Mouse (Mus musculus): ENCODE measurements around the gene Gm21103. TPM values are rescaled to one million over a fixed set of nuclear protein-coding genes. Genes with fewer than 3 reads are reported as not detected.
"Not testable (repeated sequence)": the region's sequence is repeated elsewhere in the genome, so short reads cannot be mapped to it uniquely, and the experiment has no call there.

Gm21103 gene
- not detected for total RNA-seq (2021)
- long read RNA-seq, experiment 1, result 0 reads
- long read RNA-seq, experiment 2, result 0 reads

- DNase-seq (ENCODE audit: low spot score in 2 of 2); intact Hi-C loops (cut with DNase I): not testable (repeated sequence)
Observed at GRCm38 (mm10) chr14:6304743-6305142, at the start of gene Gm21103. Gene Gm21103, minus strand, starts transcription at chr14:6304843.

DNA sequence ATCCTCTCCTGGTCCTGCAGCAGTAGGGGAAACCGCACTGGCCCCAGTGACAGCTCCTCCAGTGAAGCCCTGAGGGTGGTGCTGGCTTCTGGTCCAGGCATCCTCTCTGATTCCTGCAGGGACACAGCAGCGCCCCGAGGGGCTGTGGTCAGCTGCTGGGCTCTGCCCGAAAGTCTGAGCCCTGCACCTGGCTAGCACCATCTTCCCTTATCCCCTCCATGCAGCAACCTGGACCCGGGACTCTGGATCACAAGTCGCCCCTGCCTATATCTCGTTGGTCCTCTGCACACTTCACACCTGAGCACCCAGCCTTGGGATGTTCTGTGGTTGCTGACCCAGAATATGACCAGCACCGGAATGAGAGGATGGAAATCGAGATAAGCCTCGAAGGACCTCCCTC is 38.9 kb upstream of the Gm21103 start, which contains the start of gene Gm3618:
Gene Gm3618, minus strand, starts transcription at position 101 of the 400 bp plus-strand sequence.
- intact Hi-C loops (cut with DNase I); DNase-seq (ENCODE audit: low spot score in 2 of 2): not testable (repeated sequence)

DNA sequence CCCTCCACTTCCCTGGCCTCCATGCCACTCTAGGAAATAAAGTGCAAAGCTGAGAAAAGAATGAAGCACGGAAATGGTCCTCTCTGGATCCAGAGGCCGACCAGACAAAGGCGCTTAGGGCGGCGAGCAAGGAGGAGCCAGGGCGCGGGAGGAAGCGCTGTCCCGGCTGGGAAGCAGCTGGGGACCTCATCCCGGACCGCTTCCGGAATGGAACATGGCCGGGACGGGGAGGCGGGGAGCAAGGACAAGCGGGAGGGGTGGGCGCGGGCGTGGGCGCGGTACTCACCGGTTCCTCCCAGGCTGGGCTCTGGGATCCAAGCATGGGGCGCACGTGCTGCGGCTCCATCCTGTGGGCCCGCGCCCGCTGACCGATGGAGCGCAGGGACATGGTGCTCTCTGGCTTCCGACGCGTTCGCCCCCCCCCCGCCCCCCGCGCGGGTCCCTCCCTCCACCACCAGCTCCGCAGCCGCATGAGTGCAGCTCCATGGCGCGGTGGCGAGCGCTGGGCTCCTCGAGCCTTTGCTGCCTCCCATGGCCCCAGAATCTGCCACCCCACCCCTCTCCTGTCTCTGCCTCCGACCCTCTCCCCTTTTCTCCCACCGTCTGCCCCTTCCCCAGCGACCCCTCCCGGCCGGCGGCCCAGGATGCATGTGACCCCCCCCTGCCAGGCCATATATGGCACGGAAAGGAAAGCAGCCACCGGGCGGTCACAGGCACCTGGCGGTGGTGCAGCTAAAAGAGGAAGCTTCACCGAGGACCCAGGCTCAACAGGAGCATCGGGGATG is 17.5 kb downstream of the Gm21103 start, which contains the start of gene Gm3411:
Gene Gm3411, minus strand, starts transcription at position 320 of the 785 bp plus-strand sequence.
- DNase-seq (ENCODE audit: low spot score in 2 of 2), result peak; percentile 6 to 26

More for the DNA sequence above, 17.5 kb downstream of the Gm21103 start, which contains the start of gene Gm3411:
- intact Hi-C loops (cut with DNase I), result not testable (repeated sequence)

Other genes starting within 250 kb of the Gm21103 start
- gene Gm6337, start 246.6 kb downstream of the Gm21103 start, total RNA-seq (2021), result not detected
- under 1 TPM; 0.20 to 0.23 TPM for gene Gm8206, start 210.9 kb downstream of the Gm21103 start, total RNA-seq (2021)
- 1 to 10 TPM in 1 of 2 experiments, under 1 TPM in 1; 0.53 to 1.4 TPM for gene Gm3468, start 196.2 kb downstream of the Gm21103 start, total RNA-seq (2021)
- not detected for gene Gm3476, start 179.0 kb downstream of the Gm21103 start, total RNA-seq (2021)
- gene Gm21560, start 85.6 kb downstream of the Gm21103 start, total RNA-seq (2021), result 1 to 10 TPM in 1 of 2 experiments, under 1 TPM in 1; 0.62 to 1.1 TPM
- gene Gm3411, start 17.6 kb downstream of the Gm21103 start, total RNA-seq (2021), result 1 to 10 TPM in 1 of 2 experiments, under 1 TPM in 1; 0.70 to 2.4 TPM
- gene Gm3618, start 38.8 kb upstream of the Gm21103 start, total RNA-seq (2021), result not detected
- gene Gm16440, start 85.5 kb upstream of the Gm21103 start, total RNA-seq (2021), result not detected
- under 1 TPM; 0.53 to 0.99 TPM for gene Gm3591, start 107.6 kb upstream of the Gm21103 start, total RNA-seq (2021)
- gene Gm3594, start 139.8 kb upstream of the Gm21103 start, total RNA-seq (2021), result not detected
- gene Gm8356, start 232.4 kb upstream of the Gm21103 start, total RNA-seq (2021), result not detected